Mouse (Mus musculus) small intestine, adult 2 months (tissue): ENCODE measurements at regions not wholly inside any gene's neighbourhood (a gene's known extent, or its start where the extent isn't known, plus 50 kb on each side); places are given as distances from the start of the nearest gene placed in this dataset.

Experiments
- CTCF ChIP-seq: fragments of 200-500 bp; IDR thresholded peaks from 2 replicates; pipeline ENCODE4 v1.5.1; 2012; ENCODE audit warnings: low read depth, mild to moderate bottlenecking, control low read depth, inconsistent platforms, low read length, moderate library complexity, mixed read lengths; ENCODE audit not compliant: insufficient replicate concordance, insufficient read length; ENCODE audit errors: extremely low read depth
- POLR2A ChIP-seq: fragments of 200-500 bp; IDR thresholded peaks from 2 replicates; pipeline ENCODE4 v1.6.1; 2012; ENCODE audit warnings: low read depth, mild to moderate bottlenecking, control low read depth, inconsistent platforms, low read length, moderate library complexity

DNA sequence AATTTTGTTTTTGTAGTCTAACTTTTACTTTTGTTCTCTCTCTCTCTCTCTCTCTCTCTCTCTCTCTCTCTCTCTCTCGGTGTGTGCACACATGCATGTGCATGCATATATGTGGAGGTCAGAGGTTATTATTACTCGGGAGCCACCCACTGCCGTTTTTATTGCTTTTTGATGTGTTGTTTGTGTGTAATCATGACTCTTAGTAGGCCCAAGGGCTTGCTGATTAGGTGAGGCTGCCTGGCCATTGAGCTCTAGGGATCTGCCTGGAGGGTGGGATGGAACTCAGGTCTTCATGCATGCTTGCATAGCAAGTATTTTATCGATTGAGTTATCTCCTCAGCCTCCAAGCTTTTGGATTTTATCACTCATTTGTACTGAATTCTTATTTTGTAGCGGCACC, 50.4 kb upstream of the Adamts9 start:
- TF ChIP-seq POLR2A: no peak
- no peak for TF ChIP-seq CTCF
